Mouse (Mus musculus) bone marrow, adult 2 months (tissue): ENCODE results near the gene Lmtk2. TPM values are rescaled to one million over a fixed set of nuclear protein-coding genes. Genes with fewer than 3 reads are reported as not detected.

Experiments
- H3K27ac ChIP-seq: fragments of 200-500 bp; 2 replicates; pipeline ENCODE4 v1.5.1; 2012; ENCODE audit warnings: low read depth, mild to moderate bottlenecking, control low read depth, inconsistent platforms, low read length; ENCODE audit not compliant: control insufficient read depth, poor library complexity, insufficient read depth
- H3K4me1 ChIP-seq: fragments of 200-500 bp; 2 replicates; pipeline ENCODE4 v1.6.1; 2011; ENCODE audit warnings: low read length; ENCODE audit not compliant: control insufficient read depth, insufficient read depth
- H3K4me3 ChIP-seq: fragments of 200-500 bp; replicated peaks from 2 replicates; pipeline ENCODE3; 2011; ENCODE audit warnings: mild to moderate bottlenecking, low read depth, low read length, control low read depth; ENCODE audit not compliant: control insufficient read depth
- CTCF ChIP-seq: fragments of 200-500 bp; IDR thresholded peaks from 2 replicates; pipeline ENCODE4 v1.5.1; 2011; ENCODE audit warnings: low read length, control low read depth; ENCODE audit not compliant: control insufficient read depth, insufficient read depth
- POLR2A ChIP-seq: fragments of 200-500 bp; IDR thresholded peaks from 2 replicates; pipeline ENCODE4 v1.6.1; 2011; ENCODE audit warnings: low read depth, mild to moderate bottlenecking, control low read depth, low read length, borderline replicate concordance; ENCODE audit not compliant: control insufficient read depth
- WGBS: fragments of 180-500 bp; shearing (Covaris S2); methylation state at CpG from one replicate; pipeline ENCODE4 v1.1.7; 2018; 5-methylcytosine and 5-hydroxymethylcytosine counted together
- polyA plus RNA-seq: library from polyadenylated mRNA; stranded (reverse); fragments of >200 nt; gene quantifications from 2 replicates; pipeline ENCODE4 v1.2.4, GENCODE M21; 2011; ENCODE audit warnings: low replicate concordance; ENCODE audit not compliant: missing spikeins, insufficient read depth, insufficient read length

Gene Lmtk2
- polyA plus RNA-seq, 1 experiment, result 5.5 TPM

DNA sequence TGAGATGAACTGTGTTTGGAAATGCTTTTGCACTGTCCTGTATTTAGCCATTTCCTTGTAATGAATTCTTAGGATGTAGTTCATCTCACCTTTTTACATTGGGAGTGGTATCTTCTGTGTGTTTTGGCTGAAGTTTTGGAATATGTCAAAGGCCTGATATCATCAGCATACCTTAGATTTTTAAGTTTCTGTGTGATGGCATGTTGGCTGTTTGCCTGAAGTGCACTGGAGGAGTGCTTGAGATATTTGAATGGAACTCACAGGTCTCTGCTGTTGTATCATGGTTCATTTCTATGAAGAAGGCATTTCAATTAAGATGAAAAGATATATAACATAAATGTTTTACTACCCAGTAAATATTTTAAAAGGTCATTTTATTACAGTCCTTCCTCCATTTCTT, 46.7 kb downstream of the Lmtk2 start:
- no peak for TF ChIP-seq POLR2A
- no peak for TF ChIP-seq CTCF
- Histone ChIP-seq H3K27ac (no peak overlapping the region), H3K4me1 (no peaks in the 10 kb centered on the region), H3K4me3 (no peak overlapping the region)

DNA sequence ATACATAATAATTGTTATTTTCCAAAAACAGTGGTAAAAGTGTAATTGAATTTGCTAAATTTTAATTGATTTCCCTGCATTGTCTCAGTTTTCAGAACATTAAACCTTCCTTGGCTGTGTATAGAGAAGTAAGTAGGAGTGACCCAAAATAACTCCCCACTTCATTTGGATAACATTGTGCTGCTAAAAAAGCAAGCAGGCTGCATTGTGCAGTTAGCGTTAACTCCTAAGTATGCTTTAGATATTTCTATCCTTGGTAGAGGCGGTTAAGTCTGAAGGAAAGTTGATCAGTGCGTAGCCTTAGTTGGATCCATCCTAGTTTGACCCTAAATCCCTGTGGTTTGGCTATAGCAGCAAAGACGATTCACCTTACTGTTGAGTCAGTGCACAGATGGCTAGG, 49.3 kb downstream of the Lmtk2 start:
- H3K4me3 ChIP-seq, result no peak overlapping the region
- H3K27ac ChIP-seq, result no peak overlapping the region
- 94% methylated on average over 4 of the region's 4 CpGs for WGBS
- TF ChIP-seq CTCF (no peak), POLR2A (no peak)
- H3K4me1 ChIP-seq, result no peaks in the 10 kb centered on the region

DNA sequence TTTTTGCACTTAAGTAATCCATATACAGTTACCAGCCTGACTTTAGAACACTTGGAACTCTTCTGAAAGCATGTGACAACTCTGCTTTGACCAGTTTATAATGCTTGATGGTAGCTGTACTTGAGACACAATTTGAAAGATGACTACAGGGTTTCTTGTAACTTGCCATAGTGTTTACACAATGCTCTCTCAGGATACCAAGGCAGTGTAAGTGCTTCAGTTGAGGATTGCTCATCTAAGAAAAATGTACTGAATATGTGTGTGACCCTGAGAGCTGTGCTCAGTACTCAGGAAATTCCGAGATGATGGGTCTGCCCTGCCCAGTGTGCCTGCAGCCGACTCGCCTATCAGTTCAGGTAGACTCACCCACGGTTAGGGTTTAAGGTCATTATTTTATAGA, 51.0 kb downstream of the Lmtk2 start:
- TF ChIP-seq POLR2A (no peak), CTCF (no peak)
- Histone ChIP-seq H3K27ac (no peak overlapping the region), H3K4me1 (no peaks in the 10 kb centered on the region), H3K4me3 (no peak overlapping the region)
- 82% methylated on average over 4 of the region's 4 CpGs for WGBS

GRCm38 (mm10) chr5:144154528-144154927, 54.3 kb downstream of the Lmtk2 start:
- Histone ChIP-seq H3K4me1 (no peaks in the 10 kb centered on the region), H3K4me3 (no peak overlapping the region), H3K27ac (no peak overlapping the region)
- TF ChIP-seq POLR2A (no peak), CTCF (peak; percentile 58)
- WGBS, result 33% methylated on average over 7 of the region's 7 CpGs

DNA sequence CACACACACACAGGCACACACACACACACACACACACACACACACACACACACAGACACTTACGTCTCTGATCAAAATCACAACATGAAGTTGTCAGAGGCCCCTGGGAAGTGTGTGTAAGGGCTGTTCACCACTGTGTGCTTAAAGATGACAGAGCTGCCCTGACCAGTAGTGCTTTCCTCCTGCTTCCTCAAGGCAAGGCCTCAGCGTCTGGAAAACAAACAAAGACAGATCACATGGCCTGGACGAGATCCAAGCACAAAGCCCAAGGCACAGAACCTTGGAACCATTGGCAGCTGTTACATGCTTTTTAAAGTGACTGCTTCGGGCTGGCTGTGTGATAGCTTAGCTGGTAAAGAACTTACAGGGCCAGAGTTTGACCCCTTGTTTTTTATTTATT, 58.4 kb downstream of the Lmtk2 start:
- no peaks in the 10 kb centered on the region for H3K4me1 ChIP-seq
- no peak for TF ChIP-seq POLR2A
- TF ChIP-seq CTCF, result no peak
- 70% methylated on average over 4 of the region's 4 CpGs for WGBS
- no peak overlapping the region for H3K27ac ChIP-seq
- no peak overlapping the region for H3K4me3 ChIP-seq

DNA sequence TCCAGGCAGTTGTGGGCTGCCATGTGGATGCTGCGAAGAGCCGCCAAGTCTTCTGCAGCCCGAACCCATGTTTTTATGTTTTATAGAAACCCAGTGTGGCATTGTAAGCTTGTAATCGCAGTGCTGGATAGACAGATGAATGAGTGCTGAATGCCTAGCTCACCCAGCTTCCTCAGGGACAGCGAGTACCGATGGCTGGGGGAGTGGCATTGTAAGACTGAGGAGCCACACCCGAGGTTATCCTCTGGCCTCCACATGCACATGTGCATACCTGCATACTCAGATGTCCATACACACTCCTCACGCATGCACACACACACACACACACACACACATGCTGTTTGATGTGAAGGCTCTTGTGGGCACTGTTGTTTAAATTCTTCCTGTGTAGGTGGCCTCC, 58.9 kb downstream of the Lmtk2 start:
- TF ChIP-seq POLR2A (no peak), CTCF (no peak)
- WGBS, result 84% methylated on average over 8 of the region's 8 CpGs
- Histone ChIP-seq H3K27ac (no peak overlapping the region), H3K4me3 (no peak overlapping the region), H3K4me1 (no peaks in the 10 kb centered on the region)

DNA sequence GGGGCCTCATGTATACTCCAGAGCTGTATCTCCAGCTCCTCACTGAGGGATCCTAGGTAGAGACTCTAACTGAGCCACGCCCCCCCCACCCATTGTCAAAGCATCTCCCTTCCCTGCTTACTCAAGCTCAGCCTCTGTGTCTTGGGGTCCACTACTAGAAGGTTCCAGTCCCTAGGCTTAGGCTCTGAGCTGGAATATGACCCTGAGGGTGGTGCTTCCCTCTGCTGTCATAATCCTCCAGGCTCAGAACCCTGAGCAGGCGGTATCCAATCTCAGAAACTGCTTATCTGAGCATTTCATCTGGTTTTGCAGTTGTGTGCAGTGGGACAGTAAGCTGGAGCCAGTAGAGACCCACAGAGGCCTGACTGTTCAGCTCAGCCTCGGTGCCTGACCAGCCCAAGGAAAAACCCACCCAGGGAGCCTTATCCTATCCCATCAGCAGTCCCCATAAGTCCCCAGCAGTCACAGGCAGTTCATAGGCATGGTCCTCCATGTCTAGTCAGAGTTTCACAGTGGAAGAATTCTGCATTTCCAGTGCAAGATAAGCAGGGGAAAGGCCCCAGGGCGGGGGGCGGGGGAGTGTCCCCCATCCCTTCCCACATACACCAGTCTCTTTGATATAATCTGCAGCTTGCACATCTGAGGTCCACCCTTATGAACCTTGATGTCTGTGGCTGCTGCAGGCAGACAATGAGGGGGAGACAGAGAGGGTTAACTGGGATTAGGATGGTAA, 62.0 kb downstream of the Lmtk2 start:
- H3K4me1 ChIP-seq, result no peaks in the 10 kb centered on the region
- no peak overlapping the region for H3K4me3 ChIP-seq
- WGBS, result 76% methylated on average over 5 of the region's 5 CpGs
- no peak overlapping the region for H3K27ac ChIP-seq
- TF ChIP-seq CTCF (no peak), POLR2A (no peak)

DNA sequence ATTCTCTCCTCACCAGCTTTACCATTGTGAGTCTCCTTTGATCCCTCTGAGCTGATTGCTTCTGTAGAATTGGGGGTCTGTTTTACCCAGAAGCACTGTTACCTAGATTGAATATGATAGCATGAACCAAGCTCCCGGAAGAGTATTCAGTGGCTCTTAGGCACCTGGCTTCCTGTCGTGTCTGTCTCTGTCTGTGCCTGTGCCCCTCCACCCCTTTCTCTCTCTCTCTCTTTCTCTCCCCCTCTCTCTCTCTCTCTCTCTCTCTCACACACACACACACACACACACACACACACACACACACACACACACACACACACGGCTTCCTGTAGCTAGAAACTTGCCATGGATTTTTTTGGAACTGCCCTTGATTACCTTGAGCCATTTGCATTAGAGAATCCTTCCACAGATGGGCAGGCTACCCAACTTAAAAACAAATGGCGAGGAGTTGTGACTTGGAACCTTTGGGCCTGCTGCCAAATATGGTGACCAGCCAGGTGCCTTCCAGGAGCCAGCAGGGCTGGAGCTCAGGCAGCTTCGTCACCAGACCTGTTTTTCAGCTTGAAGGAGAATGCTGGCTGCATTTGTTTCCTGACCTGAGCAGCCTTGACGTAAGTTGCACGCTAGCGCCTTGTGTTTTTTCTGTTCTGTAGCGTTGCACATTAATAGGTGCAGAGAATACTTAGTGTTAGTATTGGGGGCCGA, 62.7 kb downstream of the Lmtk2 start:
- no peaks in the 10 kb centered on the region for H3K4me1 ChIP-seq
- H3K27ac ChIP-seq, result no peak overlapping the region
- 85% methylated on average over 10 of the region's 10 CpGs for WGBS
- TF ChIP-seq POLR2A, result no peak
- TF ChIP-seq CTCF, result no peak
- no peak overlapping the region for H3K4me3 ChIP-seq
